Mouse (Mus musculus): ENCODE data around the gene Sult1a1.

DNA sequence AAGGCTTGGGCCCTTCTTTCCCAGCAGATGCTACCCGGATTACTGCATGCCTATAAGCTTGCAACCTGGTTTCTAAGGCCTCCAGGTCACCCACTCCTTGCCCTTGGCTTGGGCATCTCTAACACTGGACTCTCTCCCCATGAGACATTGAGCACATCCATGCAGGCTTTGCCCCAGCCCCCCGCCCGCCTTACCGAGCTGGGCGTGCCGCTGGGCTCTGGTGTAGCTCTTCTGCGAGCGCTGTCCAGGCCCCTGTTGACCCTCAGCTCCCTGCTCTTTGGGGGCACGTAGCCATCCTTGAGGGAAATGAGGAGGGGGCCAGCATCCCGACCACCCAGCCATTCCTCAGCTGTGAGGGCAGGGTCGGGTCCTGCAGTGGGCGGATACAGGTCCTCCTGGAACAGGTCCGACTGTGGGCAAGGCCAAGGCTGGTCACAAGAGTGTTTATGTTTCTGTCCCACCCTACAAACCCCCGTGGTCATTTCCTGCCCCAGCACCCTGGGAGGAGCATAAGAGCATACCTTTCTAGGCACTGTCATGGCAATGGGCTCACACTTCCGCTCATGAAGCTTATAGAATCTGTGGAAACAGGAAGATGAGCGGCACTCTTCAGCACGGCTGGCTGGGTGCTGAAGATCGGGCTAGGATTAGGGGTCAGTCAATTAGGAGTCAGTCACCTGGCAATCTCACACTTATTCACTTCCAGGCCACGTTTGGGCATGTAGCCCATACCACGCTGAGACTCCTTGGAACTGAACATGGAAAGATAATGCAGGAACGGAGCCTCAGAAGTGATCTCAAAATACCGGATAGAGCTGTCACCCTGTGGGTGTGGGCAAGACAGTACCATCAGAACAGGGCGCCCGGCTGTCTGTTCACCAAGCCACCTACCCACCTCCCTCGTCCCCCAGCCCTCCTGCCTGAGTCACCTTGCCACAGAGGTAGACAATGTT is 24.1 kb upstream of the Sult1a1 start:
- TF ChIP-seq FLI1 (IDR thresholded peaks at IDR 0.05; ENCODE audit: low read length) (no peak), GATA1 (IDR thresholded peaks at IDR 0.05; ENCODE audit: borderline replicate concordance, low read length) (no peak)
